Mouse (Mus musculus) induced T-regulatory cell, adult 2 months (primary cell): ENCODE results near the gene Thsd4.
A peak's percentile ranks its signal among the peaks of the same experiment; 100 is the strongest.
"Not testable (repeated sequence)": the region's sequence is repeated elsewhere in the genome, so short reads cannot be mapped to it uniquely, and the experiment has no call there.

Source experiments
- DNase-seq: peaks from one replicate; pipeline ENCODE4 v3.0.0-alpha.2; 2012; ENCODE audit warnings: low read depth

Gene Thsd4

GRCm38 (mm10) chr9:59969383-59969782 is 552.5 kb downstream of the Thsd4 start:
- DNase-seq, result peak; percentile 79

GRCm38 (mm10) chr9:59965046-59965445 is 556.8 kb downstream of the Thsd4 start:
- no peak for DNase-seq

- DNase-seq, result no peak
Observed at GRCm38 (mm10) chr9:59964367-59964766, 557.5 kb downstream of the Thsd4 start.

GRCm38 (mm10) chr9:59961201-59961955 is 560.5 kb downstream of the Thsd4 start:
- no peak for DNase-seq

DNA sequence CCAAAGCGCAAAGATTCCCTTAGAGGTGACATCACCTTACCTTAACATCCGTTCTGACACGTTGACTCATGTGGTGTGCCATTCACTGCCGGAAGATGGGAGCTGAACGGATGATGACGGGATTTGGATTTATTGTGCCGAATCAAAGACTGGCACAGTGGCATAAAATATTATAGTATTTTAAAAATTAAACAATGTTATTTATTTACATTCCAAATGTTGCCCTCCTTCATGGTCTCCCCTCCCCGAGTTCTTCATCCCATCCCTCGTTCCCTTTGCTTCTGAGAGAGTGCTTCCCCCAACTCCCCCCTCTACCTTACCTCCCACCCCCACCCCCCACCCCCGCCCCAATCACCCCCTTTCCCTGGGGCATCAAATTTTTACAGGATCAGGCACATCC is 561.3 kb downstream of the Thsd4 start, which contains the start of gene Nr2e3:
Gene Nr2e3 (minus strand): TSS at position 101 of the 400 bp plus-strand sequence.
- no peak for DNase-seq

DNA sequence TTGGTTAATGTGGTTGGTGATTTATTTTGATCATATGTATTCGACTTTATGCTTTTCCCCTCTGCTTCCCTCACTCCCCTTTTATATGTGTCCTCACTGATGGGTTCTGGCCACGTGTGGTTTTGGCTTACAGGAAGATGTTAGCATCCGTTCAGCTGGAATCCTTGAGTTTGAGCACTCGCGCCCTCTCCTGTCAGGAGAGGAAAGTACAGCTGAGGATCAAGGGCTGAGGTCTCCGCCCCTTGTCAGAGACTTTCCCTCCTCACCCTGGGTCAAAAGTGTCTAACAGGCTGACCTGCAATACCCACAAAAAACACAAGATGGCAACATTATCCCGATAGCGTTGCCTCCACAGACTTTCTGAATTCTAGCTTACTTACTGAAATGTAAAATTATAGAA is 562.6 kb downstream of the Thsd4 start:
- peak; percentile 96 for DNase-seq

DNA sequence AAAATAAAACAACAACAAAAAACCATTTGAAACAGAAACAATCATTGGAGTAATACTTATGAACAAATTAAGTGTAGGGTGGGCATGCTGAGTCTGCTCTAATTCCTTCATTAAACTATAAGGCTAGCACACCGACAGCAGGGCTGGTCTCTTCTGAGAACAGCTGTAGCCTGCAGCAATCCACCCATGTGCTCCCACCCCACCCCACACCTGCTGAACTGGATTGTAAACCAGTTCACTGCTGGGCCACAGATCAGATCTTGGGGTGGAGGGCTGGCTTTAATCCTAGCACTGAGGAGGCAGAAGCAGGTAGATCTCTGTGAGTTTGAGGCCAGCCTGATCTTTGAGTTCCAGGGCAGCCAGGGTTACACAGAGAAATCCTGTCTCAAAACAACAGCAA is 563.7 kb downstream of the Thsd4 start:
- DNase-seq, result not testable (repeated sequence)

DNA sequence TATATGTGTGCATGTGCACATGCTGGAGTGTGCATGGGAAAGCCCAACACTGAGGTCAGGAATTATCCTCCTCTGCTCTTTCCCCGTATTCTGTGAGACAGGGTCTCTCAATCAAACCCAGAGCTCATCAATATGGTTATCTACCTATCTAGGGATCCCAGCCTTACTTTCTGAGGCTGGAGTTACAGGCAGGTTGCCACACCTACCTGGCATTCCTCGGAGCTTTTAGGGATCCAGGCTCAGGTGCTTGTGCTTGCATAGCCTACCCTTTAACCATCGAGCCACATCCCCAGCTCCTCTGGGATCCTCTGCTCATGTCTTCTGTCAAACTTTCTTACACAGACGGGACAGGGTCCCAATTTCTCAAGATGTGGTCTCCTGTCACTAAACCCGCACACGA is 565.4 kb downstream of the Thsd4 start:
- no peak for DNase-seq

DNA sequence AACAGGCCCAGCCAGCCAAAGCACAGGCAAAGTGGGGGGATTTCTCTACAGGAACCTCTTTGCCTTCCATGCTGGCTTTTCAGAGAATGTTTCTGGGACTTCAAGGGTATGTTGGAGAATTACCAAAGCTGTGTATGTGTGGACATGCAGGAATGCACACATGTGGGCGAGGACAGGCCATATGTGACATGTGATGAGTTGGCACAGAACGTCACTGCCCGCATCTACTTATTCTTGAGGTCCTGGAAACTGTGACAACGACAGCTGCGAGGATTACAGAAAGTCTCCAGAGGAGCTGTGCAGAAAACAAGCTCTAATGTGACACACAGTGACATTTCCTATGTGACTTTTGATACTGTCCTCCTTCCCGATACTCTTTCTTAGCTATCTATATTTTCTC is 566.2 kb downstream of the Thsd4 start:
- DNase-seq, result no peak

GRCm38 (mm10) chr9:59955199-59955598 is 566.6 kb downstream of the Thsd4 start:
- DNase-seq, result no peak

DNA sequence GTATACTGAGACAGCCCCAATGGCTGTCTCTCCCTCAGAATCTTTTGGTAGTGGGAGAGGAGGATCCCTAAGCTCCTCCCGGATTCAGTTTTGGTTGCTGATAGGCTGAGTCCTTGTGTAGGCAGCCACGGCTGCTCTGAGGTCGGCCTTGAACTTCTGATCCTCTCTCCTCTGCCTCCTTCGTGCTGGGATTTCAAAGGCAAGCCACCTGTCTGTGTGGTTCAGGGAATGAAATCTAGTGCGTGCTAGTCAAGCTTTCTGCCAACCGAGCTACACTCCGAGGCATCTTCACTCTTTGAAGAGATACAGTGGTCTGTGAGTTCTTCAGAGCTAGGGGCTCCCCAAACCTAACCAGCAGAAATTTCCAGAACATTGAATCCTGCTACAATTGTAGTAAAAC is 568.3 kb downstream of the Thsd4 start:
- DNase-seq, result no peak

- no peak for DNase-seq
Observed at GRCm38 (mm10) chr9:59952515-59953070, 569.3 kb downstream of the Thsd4 start.

DNA sequence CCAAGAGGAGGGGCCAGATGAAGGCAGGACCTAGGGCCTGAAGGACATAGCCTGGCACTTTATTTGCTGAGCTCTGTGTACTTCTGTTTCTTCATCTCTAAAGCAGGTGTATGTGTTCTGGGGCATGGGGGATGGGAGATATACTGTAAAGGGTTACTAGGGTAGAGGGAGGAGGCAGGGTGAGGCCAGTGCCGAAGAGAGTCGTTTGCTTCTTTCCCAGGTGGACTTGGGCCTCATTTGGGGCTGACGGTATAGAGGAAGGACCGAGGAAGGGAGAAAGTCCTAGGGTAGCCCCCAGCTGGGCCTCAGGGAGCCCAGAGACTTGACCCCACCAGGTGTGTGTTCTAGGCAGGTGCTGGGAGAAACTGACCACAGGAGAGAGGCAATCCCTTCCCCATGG is 569.9 kb downstream of the Thsd4 start:
- no peak for DNase-seq

- DNase-seq, result no peak
Observed at GRCm38 (mm10) chr9:59951001-59951750, 570.7 kb downstream of the Thsd4 start.

GRCm38 (mm10) chr9:59949981-59950380 is 571.9 kb downstream of the Thsd4 start:
- no peak for DNase-seq

GRCm38 (mm10) chr9:59949511-59949910 is 572.3 kb downstream of the Thsd4 start:
- no peak for DNase-seq

DNA sequence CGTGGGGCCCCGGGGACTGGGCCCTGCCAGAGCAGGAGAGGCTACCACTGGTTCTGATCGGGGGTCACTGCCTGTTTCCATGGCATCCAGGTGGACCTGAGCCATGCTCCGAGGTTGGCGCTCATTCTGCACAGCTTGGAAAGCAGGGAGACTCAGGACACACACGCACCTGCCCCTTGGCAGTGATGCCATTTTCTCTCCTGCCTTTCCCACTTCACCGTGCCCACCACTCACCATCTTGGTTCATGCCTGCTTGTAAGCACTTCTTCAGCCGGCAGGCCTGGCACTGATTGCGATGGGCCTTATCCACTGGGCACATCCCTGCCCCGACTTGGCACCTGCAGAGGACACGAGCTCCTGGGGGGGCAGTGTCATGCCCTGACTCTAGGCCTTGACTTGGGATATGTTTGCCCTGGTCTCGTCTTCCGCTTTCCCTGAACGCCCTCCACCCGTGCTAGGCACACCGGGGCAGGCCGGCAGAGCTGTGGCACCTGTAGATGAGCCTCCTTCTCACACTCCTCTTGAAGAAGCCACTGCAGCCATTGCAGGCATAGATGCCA is 573.1 kb downstream of the Thsd4 start:
- no peak for DNase-seq

DNA sequence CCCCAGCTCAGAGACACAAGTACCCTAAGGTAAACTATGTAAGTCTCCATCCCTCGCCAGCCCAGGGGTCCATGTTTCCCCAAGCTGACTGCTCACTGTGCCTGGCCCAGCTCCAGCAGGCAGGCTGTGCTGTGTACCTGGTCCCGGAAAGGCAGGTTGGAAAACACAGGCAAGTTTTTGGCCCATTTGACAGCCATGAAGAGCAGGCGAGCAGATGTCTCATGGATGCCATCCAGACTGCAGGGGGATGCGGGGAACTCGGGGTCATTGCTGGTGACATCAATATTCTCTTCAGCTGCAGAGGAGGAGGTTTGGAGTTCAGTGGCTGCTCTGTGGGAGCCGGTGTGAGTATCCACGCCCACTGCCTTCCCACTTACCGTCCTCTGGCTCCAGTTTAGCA is 573.6 kb downstream of the Thsd4 start:
- no peak for DNase-seq

- no peak for DNase-seq
Observed at GRCm38 (mm10) chr9:59947271-59947670, 574.6 kb downstream of the Thsd4 start.

GRCm38 (mm10) chr9:59945241-59945640 is 576.6 kb downstream of the Thsd4 start:
- DNase-seq, result no peak

DNA sequence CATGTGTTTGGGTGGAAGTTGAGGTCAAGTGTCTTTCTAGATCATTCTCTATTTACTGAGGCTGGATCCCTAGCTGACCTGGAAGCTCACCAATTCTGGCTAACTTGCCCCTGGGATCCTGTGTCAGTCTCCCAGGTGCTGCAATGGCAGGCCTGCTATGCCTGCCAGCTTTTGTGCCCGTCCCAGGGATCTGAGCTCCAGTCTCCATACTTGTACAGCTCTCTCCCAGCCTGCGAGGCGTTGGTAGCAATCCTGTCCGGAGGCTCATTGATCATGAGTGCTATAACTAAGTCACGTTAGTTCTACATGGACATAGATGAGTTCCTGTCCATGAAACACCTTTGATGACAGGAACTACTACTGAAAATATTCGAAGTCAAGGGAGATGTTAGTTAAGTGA is 578.0 kb downstream of the Thsd4 start:
- DNase-seq, result no peak

GRCm38 (mm10) chr9:59942501-59943085 is 579.3 kb downstream of the Thsd4 start:
- peak; percentile 38 for DNase-seq
